Mouse (Mus musculus) telencephalon, adult 2 months (tissue): ENCODE data around the gene Gfpt1.
"Not testable (repeated sequence)": the region's sequence is repeated elsewhere in the genome, so short reads cannot be mapped to it uniquely, and the experiment has no call there.

Source experiments
- DNase-seq: peaks from one replicate; pipeline ENCODE4 v3.0.0-alpha.2; 2011; ENCODE audit warnings: low read depth, low spot score

Gene Gfpt1

GRCm38 (mm10) chr6:87042337-87043130 is at the start of gene Gfpt1:
Gfpt1 (plus strand) TSS chr6:87042846.
- DNase-seq = peak; percentile 83

- no peak for DNase-seq
Observed at GRCm38 (mm10) chr6:86994254-86994653, 48.4 kb upstream of the Gfpt1 start.

GRCm38 (mm10) chr6:86996629-86997307 is 45.9 kb upstream of the Gfpt1 start:
- DNase-seq = no peak

GRCm38 (mm10) chr6:86997360-86997759 is 45.3 kb upstream of the Gfpt1 start:
- no peak for DNase-seq

GRCm38 (mm10) chr6:87001995-87002394 is 40.7 kb upstream of the Gfpt1 start:
- DNase-seq = no peak

- DNase-seq = peak; percentile 71
Observed at GRCm38 (mm10) chr6:87002521-87003055, 40.1 kb upstream of the Gfpt1 start.

GRCm38 (mm10) chr6:87004099-87004498 is 38.5 kb upstream of the Gfpt1 start:
- DNase-seq = no peak

GRCm38 (mm10) chr6:87005577-87005976 is 37.1 kb upstream of the Gfpt1 start:
- no peak for DNase-seq

GRCm38 (mm10) chr6:87008887-87009286 is 33.8 kb upstream of the Gfpt1 start, which contains the start of gene Nfu1:
Nfu1 (plus strand) TSS chr6:87009236.
- DNase-seq = no peak

GRCm38 (mm10) chr6:87009692-87010328 is 32.8 kb upstream of the Gfpt1 start:
- peak; percentile 91 for DNase-seq

- no peak for DNase-seq
Observed at GRCm38 (mm10) chr6:87016916-87017315, 25.7 kb upstream of the Gfpt1 start.

GRCm38 (mm10) chr6:87018874-87019273 is 23.8 kb upstream of the Gfpt1 start:
- no peak for DNase-seq

GRCm38 (mm10) chr6:87021791-87022190 is 20.9 kb upstream of the Gfpt1 start:
- no peak for DNase-seq

GRCm38 (mm10) chr6:87026980-87027379 is 15.7 kb upstream of the Gfpt1 start:
- DNase-seq = no peak

GRCm38 (mm10) chr6:87028881-87029280 is 13.8 kb upstream of the Gfpt1 start:
- no peak for DNase-seq

GRCm38 (mm10) chr6:87031310-87031709 is 11.3 kb upstream of the Gfpt1 start:
- DNase-seq = not testable (repeated sequence)

GRCm38 (mm10) chr6:87032401-87032800 is 10.2 kb upstream of the Gfpt1 start:
- DNase-seq = no peak

GRCm38 (mm10) chr6:87034395-87034794 is 8.3 kb upstream of the Gfpt1 start:
- DNase-seq = no peak

- DNase-seq = no peak
Observed at GRCm38 (mm10) chr6:87037826-87038620, 4.6 kb upstream of the Gfpt1 start.

GRCm38 (mm10) chr6:87039161-87039560 is 3.5 kb upstream of the Gfpt1 start:
- no peak for DNase-seq

- no peak for DNase-seq
Observed at GRCm38 (mm10) chr6:87040971-87041370, 1.7 kb upstream of the Gfpt1 start.
